Mouse (Mus musculus) left cerebral cortex, adult 8-10 months (tissue): ENCODE results near the gene Arhgef28. TPM values are rescaled to one million over a fixed set of nuclear protein-coding genes. Genes with fewer than 3 reads are reported as not detected.
"Not testable (repeated sequence)": the region's sequence is repeated elsewhere in the genome, so short reads cannot be mapped to it uniquely, and the experiment has no call there.

Experiments used
- DNase-seq, 2 experiments: peaks; one replicate each; pipeline ENCODE4 v3.0.0; 2022; ENCODE audit warnings: low spot score in 2 of 2
- total RNA-seq, 4 experiments: library from RNA; stranded (reverse); gene quantifications; 2 replicates each; pipeline ENCODE4 v1.2.4; 2022

Gene Arhgef28
- total RNA-seq, 4 experiments from 2014 or later = 29.5 to 41.9 (median 34.7) TPM

- DNase-seq = no peak
These were observed 133.0 kb downstream of the Arhgef28 start for GRCm38 (mm10) chr13:98073190-98073589.

- DNase-seq = no peak
These were observed 135.8 kb downstream of the Arhgef28 start for GRCm38 (mm10) chr13:98070458-98070857.

GRCm38 (mm10) chr13:98069646-98070045 lies 136.6 kb downstream of the Arhgef28 start:
- DNase-seq = no peak

- DNase-seq = no peak
These were observed 143.4 kb downstream of the Arhgef28 start for GRCm38 (mm10) chr13:98062843-98063242.

DNA sequence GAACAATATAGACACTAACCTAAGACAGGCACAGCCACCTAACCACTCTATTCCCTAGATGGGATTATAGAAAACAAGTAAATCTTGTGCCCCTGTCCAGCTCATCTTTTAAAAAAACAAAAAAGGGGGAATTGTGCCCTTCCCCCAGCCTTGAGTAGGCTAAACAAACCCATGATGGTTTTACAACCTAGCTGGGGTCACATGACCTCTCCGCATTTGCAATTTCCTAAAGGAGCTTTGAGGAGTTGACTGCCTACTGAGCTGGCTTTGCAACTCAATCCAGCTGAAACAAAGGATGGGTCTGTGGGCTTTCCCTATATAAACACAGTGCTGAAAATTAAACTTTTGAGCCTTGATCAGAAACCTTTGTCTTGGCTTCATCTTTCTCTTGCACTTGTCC lies 146.1 kb downstream of the Arhgef28 start:
- DNase-seq = not testable (repeated sequence)

GRCm38 (mm10) chr13:98055194-98055593 lies 151.0 kb downstream of the Arhgef28 start:
- DNase-seq = no peak

DNA sequence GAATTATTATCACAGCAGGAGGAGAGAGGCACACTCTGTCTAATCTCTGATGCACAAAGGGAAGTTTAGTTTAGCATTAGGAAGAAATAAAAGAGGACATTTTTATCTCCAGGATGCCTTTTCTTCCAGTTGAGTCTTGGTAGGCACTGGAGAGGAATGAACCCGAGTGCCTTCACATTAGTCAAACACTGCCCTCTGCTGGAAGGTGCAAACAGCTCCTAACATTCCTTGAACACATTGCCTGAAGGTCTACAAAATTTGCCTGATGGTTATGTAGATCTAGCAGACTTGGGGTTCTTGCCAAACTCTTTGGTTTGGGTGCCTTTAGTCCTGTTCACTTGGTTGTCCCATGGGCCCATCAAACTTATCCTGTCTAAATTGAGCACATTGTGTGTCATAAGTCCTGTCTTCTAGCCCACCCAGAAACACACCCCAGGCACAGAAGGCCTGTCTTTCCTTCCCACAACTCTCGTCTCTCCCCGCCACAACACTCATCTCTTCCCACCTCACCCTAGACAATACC lies 165.6 kb downstream of the Arhgef28 start:
- no peak for DNase-seq

DNA sequence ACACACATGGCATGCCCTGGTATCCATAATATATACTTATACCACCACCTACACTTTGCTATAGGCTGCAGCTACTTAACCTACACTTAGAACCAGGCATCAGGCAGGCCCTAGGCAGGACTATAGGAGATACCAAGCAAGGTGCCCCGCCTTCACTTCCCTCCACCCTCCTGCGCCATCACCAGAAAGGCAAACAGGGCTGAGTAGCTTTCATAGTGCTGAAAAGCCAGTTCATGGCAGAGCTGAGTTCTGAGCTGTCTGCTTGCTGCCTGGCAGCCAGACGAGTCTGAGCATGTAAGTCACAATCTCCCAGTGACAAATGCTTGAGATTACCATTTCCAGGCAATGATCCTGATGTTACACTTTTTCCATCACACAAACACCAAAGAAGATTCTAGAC lies 167.5 kb downstream of the Arhgef28 start:
- no peak for DNase-seq

- no peak for DNase-seq
These were observed 168.5 kb downstream of the Arhgef28 start for GRCm38 (mm10) chr13:98037693-98038092.

DNA sequence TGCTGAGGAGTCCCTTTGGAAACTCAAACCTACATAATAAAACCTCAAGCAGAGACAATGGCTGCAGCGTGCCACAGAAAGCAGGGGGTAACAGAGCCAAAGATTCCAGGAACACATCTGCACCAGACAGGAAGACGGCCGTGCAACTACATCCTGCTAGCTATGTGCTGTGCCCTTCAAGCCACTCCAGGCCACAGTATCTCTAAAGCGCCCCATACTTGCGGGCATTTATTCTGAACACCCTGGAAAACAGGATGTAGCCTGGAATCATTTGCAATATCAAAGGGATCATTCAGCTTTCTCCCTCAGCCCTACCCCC lies 174.6 kb downstream of the Arhgef28 start:
- DNase-seq = no peak

DNA sequence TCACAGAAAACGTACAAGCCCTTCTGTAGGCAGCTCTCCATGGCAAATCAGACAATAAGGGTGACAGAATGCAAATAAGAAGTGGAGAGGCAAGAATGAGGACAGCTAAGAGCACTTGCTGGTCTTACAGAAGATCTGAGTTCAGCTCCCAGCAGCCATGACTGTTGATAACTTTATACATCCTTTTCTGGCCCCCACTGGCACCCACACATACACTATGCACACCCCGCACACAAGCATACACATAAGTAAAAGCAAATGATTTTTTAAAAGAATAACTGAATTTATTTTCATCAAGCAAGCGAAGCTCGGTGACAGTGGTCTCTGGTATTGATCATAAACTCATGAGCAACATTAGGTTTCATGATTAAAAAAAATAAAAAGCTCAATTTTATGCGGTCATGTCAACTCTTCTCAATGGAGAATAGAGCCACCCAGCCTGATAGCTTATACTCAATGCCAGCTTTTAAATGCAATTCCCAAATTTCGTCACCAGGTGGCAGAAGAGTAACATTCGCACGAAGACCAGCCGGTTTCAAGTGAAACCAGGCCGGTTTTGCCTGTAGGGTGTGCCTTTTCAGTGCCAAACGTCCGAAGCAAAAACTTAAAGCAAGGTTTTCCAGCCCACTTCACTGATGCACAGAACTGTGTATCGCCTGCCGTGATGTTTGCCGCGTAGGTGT lies 175.1 kb downstream of the Arhgef28 start:
- DNase-seq = peak; percentile 66 to 78

GRCm38 (mm10) chr13:98030041-98030440 lies 176.2 kb downstream of the Arhgef28 start:
- DNase-seq = no peak

DNA sequence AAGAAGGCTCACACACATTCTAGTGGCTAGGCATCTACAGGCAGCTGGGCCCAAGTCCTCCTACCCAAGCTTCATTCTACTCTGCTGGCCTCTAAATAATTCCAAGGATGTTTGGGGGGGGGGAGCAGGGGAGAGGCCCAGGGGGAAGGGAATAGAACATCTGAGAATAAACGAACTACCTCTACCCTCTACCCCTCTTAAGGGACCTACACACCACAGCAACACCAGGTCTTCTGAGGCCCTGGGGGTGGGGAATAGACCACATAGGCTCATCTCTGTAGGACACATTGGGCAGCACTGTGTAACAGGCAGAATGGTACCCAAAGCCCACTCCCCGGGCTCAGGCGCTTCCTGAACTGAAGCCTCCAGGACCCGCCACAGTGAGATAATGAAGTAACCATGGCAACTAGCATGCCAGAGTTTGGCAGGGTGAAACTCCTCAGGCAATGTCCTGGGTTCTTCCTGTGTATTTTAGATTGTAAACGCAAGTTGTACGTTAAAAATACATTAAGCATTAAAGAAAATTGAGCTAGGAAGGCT lies 177.5 kb downstream of the Arhgef28 start:
- DNase-seq = no peak

DNA sequence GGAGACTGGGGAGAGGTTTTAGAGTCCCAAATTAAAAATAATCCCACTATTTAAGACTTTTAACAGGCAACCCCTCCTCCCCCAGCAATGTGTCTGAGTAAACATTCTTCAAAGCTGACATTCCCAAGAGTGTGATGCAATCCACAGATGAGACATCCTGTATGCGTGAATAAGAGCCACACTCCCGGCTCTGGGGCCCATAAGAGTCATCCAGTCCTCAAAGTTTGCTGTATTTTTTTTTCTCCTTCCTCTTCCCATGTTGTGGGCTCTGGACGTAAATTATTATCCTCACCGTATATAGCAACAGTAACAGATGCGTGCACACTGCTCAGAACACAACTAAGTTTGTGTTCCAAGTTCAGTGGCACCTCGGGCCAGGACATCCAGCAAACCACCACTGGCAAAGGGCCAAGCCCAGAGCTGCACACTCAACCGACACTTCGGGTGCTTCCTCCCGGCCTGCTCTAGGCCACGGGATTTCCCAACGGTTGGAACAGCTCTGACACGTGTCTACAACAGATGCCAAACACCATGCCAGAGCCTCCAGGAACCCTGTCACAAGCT lies 178.5 kb downstream of the Arhgef28 start:
- no peak for DNase-seq

DNA sequence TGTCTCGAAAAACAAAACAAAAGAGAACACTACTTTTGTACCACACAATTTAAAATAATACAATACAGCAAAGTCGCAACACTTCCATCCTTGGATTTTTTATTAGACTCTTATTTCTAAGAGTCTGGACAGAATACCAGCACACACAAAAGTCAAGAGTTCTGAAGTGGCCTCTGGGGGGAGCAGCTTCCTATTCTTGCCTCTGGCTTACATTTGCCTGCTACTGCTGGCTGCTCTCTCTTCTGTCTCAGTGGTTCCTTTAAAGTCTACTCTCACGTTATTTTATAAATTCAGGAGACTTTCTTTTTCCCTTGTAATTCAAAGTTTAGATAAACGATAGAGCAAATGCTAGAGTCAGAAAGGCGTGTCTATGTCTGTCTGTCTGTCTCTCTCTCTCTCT lies 179.1 kb downstream of the Arhgef28 start:
- DNase-seq = no peak

DNA sequence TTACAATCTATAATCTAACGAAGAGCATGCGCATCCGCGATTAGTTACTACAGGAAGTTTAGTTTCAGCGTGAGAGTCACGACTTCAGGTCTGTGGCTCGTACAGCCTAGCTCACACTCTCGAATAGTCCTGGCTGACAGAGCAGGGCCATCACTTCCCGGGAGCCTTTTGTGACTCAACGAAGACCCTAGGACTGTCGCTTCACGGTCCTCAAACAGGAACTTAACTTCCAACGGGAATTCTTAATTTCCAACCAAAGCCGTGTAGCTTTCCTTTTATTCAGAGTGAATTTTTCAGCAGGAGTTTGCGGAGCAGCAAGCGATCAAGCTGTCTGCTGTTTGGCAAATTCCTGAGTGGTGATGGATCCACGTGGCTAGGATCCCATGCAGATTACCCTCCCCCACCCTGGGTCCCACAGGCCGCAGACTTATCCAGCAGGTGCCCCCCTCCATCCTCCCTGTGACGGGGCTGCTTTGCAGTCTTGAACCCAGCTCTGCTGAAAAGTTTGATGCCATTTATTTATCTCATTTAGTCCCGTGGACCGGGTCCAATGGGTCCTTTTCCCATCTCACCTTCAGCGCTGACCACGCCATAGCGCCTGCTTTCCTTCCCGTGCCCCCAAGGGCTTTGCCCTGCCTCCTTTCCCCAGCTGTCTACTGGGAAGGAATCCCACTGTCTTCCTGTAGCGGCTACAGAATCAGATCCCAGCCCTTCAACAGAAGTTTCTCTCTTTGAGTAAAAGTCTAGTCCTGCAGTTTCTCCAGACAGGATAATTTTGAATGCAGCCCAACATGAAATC lies 180.3 kb downstream of the Arhgef28 start:
- no peak for DNase-seq

GRCm38 (mm10) chr13:98025162-98025561 lies 181.1 kb downstream of the Arhgef28 start:
- DNase-seq = no peak

DNA sequence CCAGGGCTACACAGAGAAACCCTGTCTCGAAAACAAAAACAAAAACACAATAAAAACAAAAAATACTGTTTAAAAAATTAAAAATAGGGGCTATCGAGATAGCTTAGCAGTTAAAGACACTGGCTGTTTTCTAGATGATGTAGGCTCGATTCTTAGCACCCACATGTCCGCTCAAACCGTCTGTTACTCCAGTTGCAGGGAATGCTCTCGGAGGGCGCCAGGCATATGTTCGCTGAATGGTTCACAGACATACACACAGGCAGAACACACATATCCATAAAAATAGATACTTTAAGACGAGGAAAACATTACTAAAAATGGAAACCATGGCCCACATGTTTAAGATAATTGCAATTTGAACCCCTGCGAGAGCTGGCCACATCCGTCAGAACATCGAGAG lies 181.6 kb downstream of the Arhgef28 start:
- no peak for DNase-seq

GRCm38 (mm10) chr13:98021906-98022305 lies 184.3 kb downstream of the Arhgef28 start:
- no peak for DNase-seq

GRCm38 (mm10) chr13:98018837-98019236 lies 187.4 kb downstream of the Arhgef28 start:
- not testable (repeated sequence) for DNase-seq

DNA sequence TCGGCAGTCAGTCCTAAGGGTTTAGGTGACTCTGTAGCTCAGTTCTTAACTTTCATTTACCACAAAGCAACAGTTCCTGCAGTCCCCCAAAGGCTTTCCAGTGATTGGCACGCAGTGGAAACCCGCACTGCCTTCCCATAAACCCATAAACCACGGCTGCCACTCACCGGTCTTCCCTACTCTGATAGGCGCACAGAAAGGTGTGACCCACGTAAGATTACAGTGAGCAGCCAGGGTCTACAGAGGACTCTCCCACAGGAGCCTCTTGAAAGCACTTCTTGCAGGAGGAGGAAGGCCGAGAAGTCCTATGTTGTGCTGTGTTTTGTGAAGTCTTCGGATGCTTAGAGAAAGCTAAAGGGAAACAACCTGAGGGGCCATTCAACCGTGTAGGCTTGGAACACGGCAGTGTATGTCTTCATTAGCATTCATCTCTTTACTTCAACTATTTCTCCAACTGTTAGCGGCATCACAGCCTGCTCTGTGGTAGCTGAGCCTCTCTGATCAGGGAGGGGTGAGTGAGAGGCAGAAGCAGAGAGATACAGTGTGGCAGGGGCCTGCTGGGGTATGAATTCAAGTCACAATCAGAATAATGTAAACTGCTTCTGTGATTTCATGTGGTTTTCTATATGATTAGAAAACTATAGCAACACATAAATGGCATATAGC lies 189.2 kb downstream of the Arhgef28 start:
- DNase-seq = peak; percentile 25 to 31
